Mouse (Mus musculus): Measurements from ENCODE around the gene Mcoln3.

- TF ChIP-seq POLR2A (IDR thresholded peaks at IDR 0.05; ENCODE audit: borderline replicate concordance, control insufficient read depth, low read depth, low read length) (no peak), CTCF (IDR thresholded peaks at IDR 0.05; ENCODE audit: control insufficient read depth, insufficient read depth, low read length) (no peak)
These were observed 23.0 kb downstream of the Mcoln3 start for GRCm38 (mm10) chr3:146140276-146140675.

Measured in bone marrow, adult 2 months (tissue).